Mouse (Mus musculus): ENCODE results near the gene Acnat2.
"Not testable (repeated sequence)": the region's sequence is repeated elsewhere in the genome, so short reads cannot be mapped to it uniquely, and the experiment has no call there.

The Acnat2 gene

GRCm38 (mm10) chr4:49407957-49408356, at the start of gene Acnat2:
Acnat2 (minus strand) TSS chr4:49408151.
- DNase-seq (ENCODE audit: low spot score in 2 of 2): not testable (repeated sequence)

GRCm38 (mm10) chr4:49456171-49456570, 48.2 kb upstream of the Acnat2 start:
- DNase-seq (ENCODE audit: low spot score in 2 of 2): no peak

GRCm38 (mm10) chr4:49451848-49452551, 44.0 kb upstream of the Acnat2 start:
- no peak for DNase-seq (ENCODE audit: low spot score in 2 of 2)

- DNase-seq (ENCODE audit: low spot score in 2 of 2): not testable (repeated sequence)
Observed at GRCm38 (mm10) chr4:49451133-49451847, 43.3 kb upstream of the Acnat2 start.

- DNase-seq (ENCODE audit: low spot score in 2 of 2): not testable (repeated sequence)
Observed at GRCm38 (mm10) chr4:49436968-49437367, 29.0 kb upstream of the Acnat2 start.

GRCm38 (mm10) chr4:49410151-49410550, 2.2 kb upstream of the Acnat2 start:
- not testable (repeated sequence) for DNase-seq (ENCODE audit: low spot score in 2 of 2)

GRCm38 (mm10) chr4:49386873-49387272, 21.1 kb downstream of the Acnat2 start:
- DNase-seq (ENCODE audit: low spot score in 2 of 2): no peak

GRCm38 (mm10) chr4:49383576-49384318, 24.2 kb downstream of the Acnat2 start:
- not testable (repeated sequence) for DNase-seq (ENCODE audit: low spot score in 2 of 2)

- not testable (repeated sequence) for DNase-seq (ENCODE audit: low spot score in 2 of 2)
Observed at GRCm38 (mm10) chr4:49368046-49368445, 39.9 kb downstream of the Acnat2 start.

GRCm38 (mm10) chr4:49357097-49357496, 50.9 kb downstream of the Acnat2 start:
- DNase-seq (ENCODE audit: low spot score in 2 of 2): no peak

GRCm38 (mm10) chr4:49350470-49350869, 57.5 kb downstream of the Acnat2 start:
- no peak for DNase-seq (ENCODE audit: low spot score in 2 of 2)

- DNase-seq (ENCODE audit: low spot score in 2 of 2): no peak
Observed at GRCm38 (mm10) chr4:49348677-49349076, 59.3 kb downstream of the Acnat2 start.

- not testable (repeated sequence) for DNase-seq (ENCODE audit: low spot score in 2 of 2)
Observed at GRCm38 (mm10) chr4:49348001-49348400, 60.0 kb downstream of the Acnat2 start.

GRCm38 (mm10) chr4:49340091-49340490, 67.9 kb downstream of the Acnat2 start:
- not testable (repeated sequence) for DNase-seq (ENCODE audit: low spot score in 2 of 2)

- DNase-seq (ENCODE audit: low spot score in 2 of 2): not testable (repeated sequence)
Observed at GRCm38 (mm10) chr4:49337949-49338348, 70.0 kb downstream of the Acnat2 start.

Measured in spleen, postnatal 14 days (tissue).